Mouse (Mus musculus): ENCODE measurements at regions not wholly inside any gene's neighbourhood (a gene's known extent, or its start where the extent isn't known, plus 50 kb on each side); places are given as distances from the start of the nearest gene placed in this dataset.

GRCm38 (mm10) chr4:31328798-31329197, 635.1 kb upstream of the Map3k7 start:
- no peak for TF ChIP-seq MYOG (IDR thresholded peaks at IDR 0.05; ENCODE audit: control insufficient read depth, extremely low read depth, insufficient read length)
- no peak for TF ChIP-seq MAX (IDR thresholded peaks at IDR 0.05)
- TF ChIP-seq CTCF (IDR thresholded peaks at IDR 0.05; ENCODE audit: control insufficient read depth, insufficient read depth, insufficient read length): no peak
- no peak for TF ChIP-seq CEBPB (IDR thresholded peaks at IDR 0.05; ENCODE audit: low read depth)
- TF ChIP-seq USF1 (IDR thresholded peaks at IDR 0.05; ENCODE audit: low read depth): no peak

All from C2C12 (cell line).